Mouse (Mus musculus) urinary bladder, postnatal 4 days (tissue): ENCODE data around the gene 2510039O18Rik.

Experiments used
- DNase-seq, 2 experiments: peaks; one replicate each; pipeline ENCODE4 v3.0.0; 2021 to 2022; ENCODE audit warnings: low spot score in 2 of 2

2510039O18Rik gene

DNA sequence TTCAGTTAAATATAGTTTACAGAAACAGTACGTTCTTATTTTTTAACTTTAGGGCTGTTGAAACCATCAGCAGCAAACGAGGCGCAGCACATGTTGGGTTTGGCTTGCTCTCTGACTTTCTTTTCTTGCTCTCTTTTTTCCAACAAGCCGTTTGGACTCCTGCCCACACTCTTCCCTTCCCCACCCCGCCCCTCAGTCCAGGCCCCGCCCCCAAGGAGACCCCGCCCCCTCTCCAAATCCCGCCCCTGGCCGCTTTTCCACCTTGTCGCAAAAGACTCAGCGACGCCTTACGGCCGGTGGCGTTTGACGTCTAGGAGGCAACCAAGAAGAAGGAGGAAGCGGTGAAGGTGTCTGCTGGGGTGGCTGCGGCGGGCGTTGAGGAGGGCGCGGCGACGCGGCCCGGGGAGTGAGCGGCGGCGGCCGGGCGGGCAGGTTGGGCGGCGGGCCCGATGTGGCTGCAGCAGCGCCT is at the start of gene 2510039O18Rik:
Gene 2510039O18Rik, plus strand, starts transcription at position 320 of the 469 bp plus-strand sequence.
- DNase-seq = peak; percentile 81 to 85

DNA sequence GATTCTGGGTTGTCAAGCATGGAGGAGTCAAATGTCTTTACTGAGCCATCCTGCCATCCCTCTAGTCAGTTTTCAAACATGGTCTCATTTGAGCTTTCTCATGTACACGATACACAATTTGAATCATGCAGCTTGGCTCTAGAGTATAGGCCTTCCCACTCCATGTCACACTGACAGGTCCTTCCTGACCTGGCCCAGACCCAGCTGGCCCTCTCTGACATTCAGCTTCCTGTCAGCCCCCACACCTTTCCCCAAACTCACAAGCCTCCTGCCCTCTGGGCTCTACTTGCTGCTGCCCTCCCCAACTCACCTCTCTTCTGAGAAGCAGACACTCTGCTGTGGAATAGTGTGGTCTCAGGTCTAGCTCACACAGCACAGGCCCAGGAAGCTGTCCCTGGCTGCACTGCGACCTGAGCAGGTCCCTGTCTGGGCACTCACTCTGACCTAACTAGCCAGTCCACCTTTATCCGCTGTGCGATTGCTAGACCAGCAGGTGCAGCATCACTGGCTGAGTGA is 44.8 kb upstream of the 2510039O18Rik start:
- DNase-seq = no peak

- no peak for DNase-seq
Observed at GRCm38 (mm10) chr4:147896411-147896810, 44.3 kb upstream of the 2510039O18Rik start.

DNA sequence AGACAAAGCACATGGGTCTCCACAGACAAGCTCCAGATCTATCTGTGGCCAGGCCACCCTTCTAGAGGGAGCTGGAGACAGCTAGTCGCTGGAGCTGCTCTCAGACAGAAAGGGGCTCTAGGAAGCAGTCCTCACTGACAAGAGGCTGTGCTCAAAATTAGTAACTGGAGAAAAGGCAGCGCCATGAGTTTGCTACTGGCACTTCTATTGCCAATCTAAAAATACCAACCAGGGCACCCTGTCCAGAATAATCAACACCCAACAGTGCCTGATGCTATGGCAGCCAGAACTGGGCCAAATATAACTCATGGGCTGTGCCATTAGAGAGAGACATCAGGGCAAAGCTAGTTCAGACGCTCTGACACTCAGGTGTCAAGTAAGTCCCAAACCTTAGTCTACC is 43.3 kb upstream of the 2510039O18Rik start:
- DNase-seq = no peak

- DNase-seq = no peak
Observed at GRCm38 (mm10) chr4:147900452-147900851, 40.2 kb upstream of the 2510039O18Rik start.

- DNase-seq = no peak
Observed at GRCm38 (mm10) chr4:147902906-147903500, 37.7 kb upstream of the 2510039O18Rik start.

DNA sequence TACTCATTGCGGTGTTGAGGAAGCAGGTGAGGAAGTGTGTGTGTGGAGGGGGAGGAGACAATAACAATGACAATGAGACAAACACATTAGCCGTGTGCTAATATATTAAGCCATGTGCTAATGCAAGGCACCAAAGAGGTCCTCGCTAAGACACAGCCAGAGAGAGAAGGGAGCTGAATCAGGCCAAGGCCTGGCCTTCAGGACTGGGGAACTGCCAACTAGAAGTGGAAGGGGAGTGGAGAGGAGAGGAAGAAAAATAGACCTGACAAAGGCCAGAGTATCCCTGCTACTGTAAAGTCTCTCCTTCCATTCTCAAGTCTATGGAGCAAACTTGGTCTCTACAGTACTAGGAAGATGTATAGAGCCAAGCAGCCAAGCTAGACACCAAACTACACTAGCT is 37.1 kb upstream of the 2510039O18Rik start:
- no peak for DNase-seq

DNA sequence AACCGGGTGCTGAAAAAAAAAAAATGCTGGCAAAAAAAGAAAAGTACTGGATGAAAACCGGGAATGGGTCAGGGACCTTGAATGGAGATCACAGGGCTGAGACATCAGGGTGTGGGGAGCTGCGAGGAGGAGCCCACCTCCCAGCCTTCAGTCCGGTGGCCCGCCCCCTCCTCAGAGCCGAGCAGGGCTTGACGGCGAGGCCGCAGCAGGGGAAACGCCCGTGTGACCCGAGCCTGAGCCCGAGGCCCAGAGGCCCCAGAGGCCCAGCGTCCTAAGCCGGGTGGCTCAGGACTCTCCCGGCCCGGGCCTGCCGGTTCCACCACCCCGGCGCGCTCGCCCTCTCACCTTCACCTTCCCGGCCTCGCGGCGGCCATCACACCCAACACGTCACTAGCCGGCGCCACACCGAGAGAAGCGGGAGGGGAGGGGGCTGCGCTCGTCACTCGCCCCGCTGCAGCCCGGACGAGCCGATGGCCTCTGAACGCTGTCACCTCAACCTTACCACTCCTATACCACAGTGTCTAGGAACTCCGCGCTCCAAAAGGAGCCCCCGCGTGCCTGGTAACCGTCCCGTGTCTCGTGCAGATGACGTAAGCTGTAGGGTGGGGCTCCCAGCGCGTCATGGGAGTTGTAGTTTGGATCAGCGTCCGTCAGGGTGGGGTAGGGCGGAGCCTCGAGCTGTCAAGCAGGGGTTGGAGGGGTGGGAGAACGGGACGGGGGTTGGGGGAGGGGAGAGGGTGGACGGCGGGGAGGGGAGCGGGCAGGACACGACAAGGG is 36.2 kb upstream of the 2510039O18Rik start, which contains the start of gene Mfn2:
Gene Mfn2, minus strand, starts transcription at position 392 of the 777 bp plus-strand sequence.
- DNase-seq = peak; percentile 81 to 88

DNA sequence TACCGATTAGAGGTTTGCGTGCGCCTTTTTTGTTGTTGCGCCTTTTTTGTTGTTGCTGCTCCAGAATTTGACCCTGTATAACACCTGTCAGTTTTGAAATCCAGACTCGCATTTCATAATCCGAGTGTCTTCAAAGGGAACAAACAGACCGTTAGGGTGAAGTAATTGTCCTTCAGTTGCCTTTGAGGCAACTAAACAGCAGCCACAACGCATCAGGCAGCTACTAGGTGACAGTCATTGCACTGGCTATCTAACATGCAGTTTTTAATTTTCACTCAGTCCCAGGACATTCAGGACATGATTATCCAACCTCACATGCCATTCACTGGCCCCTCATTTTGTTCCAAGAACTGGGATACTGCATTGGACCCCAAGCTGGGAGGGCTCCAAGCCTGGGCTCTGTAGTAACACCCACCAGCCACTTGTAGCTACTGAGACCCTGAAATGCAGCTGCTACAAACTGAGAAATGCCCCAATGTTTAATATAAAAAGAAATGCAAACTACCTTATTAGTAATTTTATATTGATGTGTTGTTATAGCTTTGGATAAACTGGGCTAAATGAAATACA is 35.5 kb upstream of the 2510039O18Rik start:
- no peak for DNase-seq

DNA sequence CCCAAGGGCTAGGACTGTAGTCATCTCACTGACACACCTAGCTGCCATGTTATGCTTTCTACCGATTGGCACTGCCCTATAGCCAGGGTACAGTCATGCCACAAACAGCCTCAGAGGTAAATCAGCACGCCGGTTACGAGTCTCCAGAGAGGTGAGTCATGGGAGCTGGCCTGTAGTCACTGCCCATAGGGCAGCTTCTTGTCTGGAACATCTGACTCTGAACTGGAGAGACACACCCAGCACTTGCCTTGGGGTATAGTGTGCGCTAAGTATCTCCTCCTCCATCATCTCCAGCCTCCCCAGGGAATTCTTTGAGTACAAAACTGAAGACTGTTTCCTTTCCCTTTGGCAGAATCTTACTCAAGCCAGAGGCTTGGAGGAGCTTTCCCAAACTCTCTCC is 34.5 kb upstream of the 2510039O18Rik start:
- no peak for DNase-seq

GRCm38 (mm10) chr4:147909486-147909885 is 31.2 kb upstream of the 2510039O18Rik start:
- no peak for DNase-seq

DNA sequence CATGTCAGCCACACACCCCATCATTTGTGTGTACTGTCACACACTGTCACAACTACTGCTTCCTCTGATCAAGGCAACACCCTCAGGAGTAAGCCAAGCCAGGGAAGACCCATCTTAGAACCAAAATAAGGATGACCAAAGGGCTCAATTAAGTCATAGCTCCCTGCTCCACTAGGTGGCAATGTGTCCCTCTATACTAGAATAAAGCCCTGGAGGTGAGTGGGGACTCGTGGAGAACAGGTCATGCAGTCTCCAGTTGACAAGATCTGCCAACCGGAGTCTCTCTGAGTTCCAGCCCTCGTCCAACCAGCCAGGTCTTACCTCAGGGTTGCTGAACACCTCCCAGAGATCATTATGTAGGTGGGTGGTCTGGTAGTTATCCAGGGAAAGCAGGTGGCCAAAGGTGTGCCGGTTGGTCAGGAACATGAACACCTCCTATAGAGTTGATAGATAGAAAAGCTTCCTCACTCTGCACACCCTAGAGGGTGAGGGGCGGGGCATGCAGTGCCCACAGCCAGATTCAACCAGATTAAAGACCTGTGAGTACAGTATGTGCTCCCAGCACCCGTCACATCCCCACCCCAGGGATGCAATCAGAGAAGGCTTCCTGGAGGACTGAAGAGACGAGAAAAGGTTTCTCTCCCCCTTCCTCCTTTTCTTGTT is 22.1 kb upstream of the 2510039O18Rik start:
- DNase-seq = no peak

DNA sequence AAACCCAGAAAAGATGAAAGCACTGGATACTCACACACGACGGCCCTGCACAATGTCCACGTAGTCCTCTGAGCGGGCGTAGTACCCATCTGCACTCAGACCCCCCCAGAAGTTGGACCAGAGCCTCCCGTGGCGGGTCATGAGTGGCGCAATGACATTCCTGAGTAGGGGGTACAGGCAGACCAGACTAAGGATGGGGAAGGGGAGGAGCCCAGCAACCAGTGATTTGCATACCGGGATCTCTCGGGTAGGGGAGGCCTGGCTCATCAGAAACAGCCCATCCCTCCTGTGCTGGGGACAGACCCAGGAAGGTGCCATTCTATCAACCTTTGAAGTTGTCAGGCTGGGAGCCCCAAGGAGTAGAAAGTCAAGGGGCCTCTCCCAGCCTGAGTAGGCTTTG is 19.7 kb upstream of the 2510039O18Rik start:
- DNase-seq = no peak

DNA sequence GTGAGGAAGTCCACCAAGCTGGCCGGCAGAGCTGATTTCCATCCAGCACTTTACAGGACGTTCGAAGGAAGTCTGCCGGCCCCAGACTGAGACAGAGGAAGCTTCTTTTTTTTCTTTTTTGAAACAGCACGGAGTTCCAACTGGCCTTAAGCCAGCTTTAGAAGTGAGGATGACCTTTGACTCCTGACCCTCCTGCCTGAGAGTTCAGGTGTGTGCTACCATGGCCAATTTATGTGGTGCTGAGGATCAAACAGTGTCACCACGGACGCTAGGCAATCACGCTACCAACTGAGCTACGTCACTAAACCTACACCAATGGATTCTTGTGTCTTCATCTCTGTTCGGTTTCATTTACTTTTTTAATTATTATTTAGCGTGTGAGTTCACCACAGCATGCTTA is 18.4 kb upstream of the 2510039O18Rik start:
- DNase-seq = no peak

GRCm38 (mm10) chr4:147927705-147928104 is 13.0 kb upstream of the 2510039O18Rik start:
- DNase-seq = no peak

DNA sequence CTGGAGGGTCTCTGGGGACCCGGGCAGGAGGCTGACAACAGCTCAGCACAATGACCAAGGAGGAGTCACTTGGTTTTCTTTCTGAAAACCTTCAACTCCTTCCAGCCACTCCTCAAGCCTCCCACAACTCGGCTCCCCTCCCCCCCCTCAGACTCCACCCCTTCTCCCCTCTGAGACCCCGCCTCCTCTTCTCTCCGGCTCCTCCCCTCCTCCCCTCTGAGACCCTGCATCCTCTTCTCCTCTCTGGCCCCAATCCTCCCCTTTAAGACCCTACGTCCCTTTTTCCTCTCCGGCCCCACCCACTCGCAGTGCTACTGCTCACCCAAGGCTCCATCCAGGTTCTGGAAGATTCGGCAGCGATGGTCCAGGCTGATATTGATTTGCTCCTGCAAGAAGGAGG is 12.6 kb upstream of the 2510039O18Rik start:
- no peak for DNase-seq

- DNase-seq = no peak
Observed at GRCm38 (mm10) chr4:147928540-147928939, 12.2 kb upstream of the 2510039O18Rik start.

GRCm38 (mm10) chr4:147930946-147931345 is 9.7 kb upstream of the 2510039O18Rik start:
- no peak for DNase-seq

DNA sequence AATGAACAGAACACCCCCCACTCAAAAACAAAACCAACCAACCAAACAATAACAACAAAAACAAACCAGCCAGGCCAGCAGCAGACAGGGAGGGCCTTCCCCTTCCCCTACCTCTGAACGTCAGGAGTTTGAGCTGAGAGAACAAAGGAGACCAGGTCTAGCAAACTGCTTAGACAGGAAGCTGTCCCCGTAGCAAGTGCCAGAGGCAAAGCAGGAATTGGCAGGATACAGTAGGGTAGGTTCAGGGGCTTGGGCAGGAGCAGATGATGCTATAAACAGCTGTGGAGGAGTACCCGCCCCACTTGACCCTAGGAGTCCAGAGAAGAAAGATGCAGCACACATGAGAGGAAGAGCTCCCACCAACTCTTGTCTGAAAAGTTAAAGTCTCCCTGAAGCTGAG is 6.6 kb upstream of the 2510039O18Rik start:
- DNase-seq = no peak

DNA sequence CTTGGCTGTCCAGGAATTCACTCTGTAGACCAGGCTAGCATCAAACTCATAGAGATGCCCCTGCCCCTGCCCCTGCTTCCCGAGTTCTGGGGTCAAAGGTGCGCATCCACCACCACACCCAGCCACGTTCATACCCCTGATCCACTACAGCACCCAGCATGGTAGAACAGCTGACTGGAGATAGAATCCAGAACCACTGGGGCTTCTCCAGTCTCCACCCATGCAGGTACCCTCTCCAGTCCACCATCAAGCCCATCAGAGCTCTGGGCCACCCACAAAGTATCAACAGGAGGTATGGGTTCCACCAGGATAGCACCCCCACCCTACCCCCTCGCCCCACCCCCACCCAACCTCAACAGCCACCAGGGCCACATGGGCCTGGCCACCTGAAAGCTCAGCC is 6.1 kb upstream of the 2510039O18Rik start:
- no peak for DNase-seq

GRCm38 (mm10) chr4:147935904-147936303 is 4.8 kb upstream of the 2510039O18Rik start:
- DNase-seq = no peak

GRCm38 (mm10) chr4:147936331-147936954 is 4.3 kb upstream of the 2510039O18Rik start, which contains the start of gene Plod1:
Gene Plod1 (minus strand): TSS chr4:147936767.
- DNase-seq = peak; percentile 80 to 83
